Comparison of ENCODE assay signal across 8 mouse cellular contexts in the genomic region with DNA sequence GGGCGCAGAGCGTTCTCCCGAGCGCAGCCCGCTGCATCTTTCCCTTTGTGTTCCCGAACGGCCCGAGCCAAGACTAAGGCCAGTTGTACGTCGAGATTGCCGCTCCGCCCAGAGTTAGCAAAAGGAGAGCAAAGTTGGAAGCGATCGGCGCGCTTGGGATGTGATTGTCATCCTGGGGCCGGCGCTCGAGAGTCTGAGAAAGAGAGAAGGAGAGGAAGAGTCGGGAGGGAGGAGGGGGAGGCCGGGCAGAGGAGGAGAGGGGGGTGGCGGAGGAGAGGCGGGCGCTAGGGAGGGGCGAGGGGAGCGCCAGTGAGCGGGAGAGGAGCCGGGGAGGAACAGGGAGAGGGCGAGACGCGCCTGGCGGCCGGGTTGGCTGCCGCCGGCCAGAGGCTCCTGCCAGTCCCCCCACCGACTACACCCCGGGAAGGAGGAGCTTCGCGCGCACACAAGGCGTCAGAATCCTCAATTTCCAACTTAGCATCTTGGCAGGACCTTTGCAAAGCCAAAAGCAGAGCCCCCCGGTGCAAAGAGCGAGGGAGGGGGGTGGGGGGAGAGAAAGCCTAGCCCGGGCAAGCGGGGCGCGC. TPM values are rescaled to one million over a fixed set of nuclear protein-coding genes. Genes with fewer than 3 reads are reported as not detected.
DNase-seq lines count a peak whose midpoint lies in the region; ATAC-seq and TF ChIP-seq lines count a peak whose summit lies in the region.

A gene (plus strand): TSS at position 228 of the 584 bp plus-strand sequence.

- TF ChIP-seq EP300 in MEL (IDR thresholded peaks at IDR 0.05; ENCODE audit: low read depth in 1 of 2, low read length in 2 of 2): no peak

- no peak for DNase-seq in MEL (ENCODE audit: low read depth, low spot score)
- DNase-seq in adrenal gland, postnatal 10 days: peak; percentile 66
- DNase-seq in kidney, postnatal 14 days: peak; percentile 87
- no peak for DNase-seq in right cerebral cortex, postnatal 36 days (ENCODE audit: low spot score in 2 of 2)

- H3K4me3 ChIP-seq in MEL (ENCODE audit: control insufficient read depth in 1 of 2, insufficient read depth in 1 of 2, low read depth in 2 of 2, low read length in 2 of 2): peak within 1 kb of the TSS; percentile 53 to 86
- peak within 1 kb of the TSS; percentile 66 for H3K4me3 ChIP-seq in embryonic fibroblast, embryonic 13.5 days (ENCODE audit: insufficient read depth, low read length)
- H3K4me3 ChIP-seq in heart, embryonic 16.5 days (ENCODE audit: low read length): peak within 1 kb of the TSS; percentile 77
- H3K4me3 ChIP-seq in macrophage (ENCODE audit: inconsistent target): peak within 1 kb of the TSS; percentile 20; the same call in 1 of the 2 replicates
- peak within 1 kb of the TSS; percentile 95 for H3K4me3 ChIP-seq in testis, adult 2 months (ENCODE audit: control insufficient read depth, low read depth, low read length)

- TF ChIP-seq POLR2A in MEL (IDR thresholded peaks at IDR 0.05; ENCODE audit: control insufficient read depth in 1 of 2, insufficient read depth in 1 of 2, low read depth in 1 of 2, low read length in 2 of 2, poor library complexity in 1 of 2): no peak
- peak; percentile 75 for TF ChIP-seq POLR2A in embryonic fibroblast, embryonic 13.5 days (IDR thresholded peaks at IDR 0.05; ENCODE audit: low read depth, low read length)
- no peak for TF ChIP-seq POLR2A in testis, adult 2 months (IDR thresholded peaks at IDR 0.05; ENCODE audit: control insufficient read depth, low read depth, low read length)

- no peaks in the 10 kb centered on the region for H3K27me3 ChIP-seq in MEL (ENCODE audit: control insufficient read depth in 1 of 2, insufficient read depth in 2 of 2, low read length in 2 of 2)
- H3K27me3 ChIP-seq in heart, embryonic 16.5 days (ENCODE audit: control insufficient read depth, insufficient read depth, low read length): peaks cover 31% of the 10 kb centered on the region
- no peaks in the 10 kb centered on the region; the same call in none of the 2 replicates for H3K27me3 ChIP-seq in testis, adult 2 months (ENCODE audit: control insufficient read depth, insufficient read depth, low read length)

- H3K4me1 ChIP-seq in MEL (ENCODE audit: control insufficient read depth in 1 of 2, insufficient read depth in 2 of 2, low read length in 2 of 2): peaks cover 2 to 12% of the 10 kb centered on the region in 2 experiments; a peak in 2 of 4 replicates
- H3K4me1 ChIP-seq in embryonic fibroblast, embryonic 13.5 days (ENCODE audit: control insufficient read depth, insufficient read depth, low read length): no peaks in the 10 kb centered on the region
- peaks cover 15% of the 10 kb centered on the region for H3K4me1 ChIP-seq in heart, embryonic 16.5 days (ENCODE audit: control insufficient read depth, insufficient read depth, low read length)
- peaks cover 28% of the 10 kb centered on the region for H3K4me1 ChIP-seq in testis, adult 2 months (ENCODE audit: control insufficient read depth, insufficient read depth, low read length)

- no peak for TF ChIP-seq RAD21 in MEL (IDR thresholded peaks at IDR 0.05; ENCODE audit: low read depth, low read length)

- TF ChIP-seq CTCF in MEL (IDR thresholded peaks at IDR 0.05 in 2 of 3, conservative IDR thresholded peaks at IDR 0.05 in 1 of 3; ENCODE audit: control insufficient read depth in 1 of 3, insufficient read depth in 1 of 3, low read depth in 2 of 3, low read length in 3 of 3, poor library complexity in 1 of 3, severe bottlenecking in 1 of 3): no peak
- no peak for TF ChIP-seq CTCF in embryonic fibroblast, embryonic 13.5 days (IDR thresholded peaks at IDR 0.05; ENCODE audit: borderline replicate concordance, insufficient read depth, low read length)
- no peak for TF ChIP-seq CTCF in testis, adult 2 months (IDR thresholded peaks at IDR 0.05; ENCODE audit: control insufficient read depth, insufficient read depth, insufficient replicate concordance, low read depth, low read length)

- ATAC-seq in heart, embryonic 16.5 days (replicated peaks; ENCODE audit: extremely low read depth, insufficient read depth, low FRiP score): peak; percentile 59

- peak within 1 kb of the TSS; percentile 50 for H3K9ac ChIP-seq in MEL (ENCODE audit: control insufficient read depth, low read depth, low read length, poor library complexity, severe bottlenecking)
- peak within 1 kb of the TSS; percentile 81 for H3K9ac ChIP-seq in heart, embryonic 16.5 days (ENCODE audit: low read length)

- H3K36me3 ChIP-seq in MEL (ENCODE audit: control insufficient read depth in 1 of 2, insufficient read depth in 2 of 2, low read length in 2 of 2) (peaks cover 0 to 14% of the 10 kb centered on the region in 2 experiments; a peak in 2 of 4 replicates), macrophage (ENCODE audit: inconsistent target) (no peaks in the 10 kb centered on the region)
- H3K36me3 ChIP-seq in heart, embryonic 16.5 days (ENCODE audit: control insufficient read depth, insufficient read depth): no peaks in the 10 kb centered on the region
- H3K36me3 ChIP-seq in testis, adult 2 months (ENCODE audit: control insufficient read depth, insufficient read depth, low read length): no peaks in the 10 kb centered on the region

- H3K79me2 ChIP-seq in MEL (ENCODE audit: control insufficient read depth, insufficient read depth, low read length, poor library complexity) (peaks cover 27% of the 10 kb centered on the region), macrophage (ENCODE audit: inconsistent target) (no peaks in the 10 kb centered on the region)

- WGBS in heart, embryonic 16.5 days: under 1% methylated on average over 44 of the region's 47 CpGs
- 0% methylated on average over 43 of the region's 47 CpGs for WGBS in macrophage (ENCODE audit: missing documents)

- H3K27ac ChIP-seq in MEL (ENCODE audit: control insufficient read depth, low read depth, low read length) (no peak within 1 kb of the TSS), macrophage (no peak within 1 kb of the TSS)
- peak within 1 kb of the TSS; percentile 77 for H3K27ac ChIP-seq in embryonic fibroblast, embryonic 13.5 days (ENCODE audit: insufficient read depth, low read length)
- peak within 1 kb of the TSS; percentile 89 for H3K27ac ChIP-seq in heart, embryonic 16.5 days (ENCODE audit: low read length)
- peak within 1 kb of the TSS; percentile 12; the same call in 1 of the 2 replicates for H3K27ac ChIP-seq in testis, adult 2 months (ENCODE audit: control insufficient read depth, insufficient read depth, low read depth, low read length)

- peak within 1 kb of the TSS; percentile 87 for H3K4me2 ChIP-seq in heart, embryonic 16.5 days (ENCODE audit: low read depth, low read length)

- no peaks in the 10 kb centered on the region for H3K9me3 ChIP-seq in MEL (replicated peaks; ENCODE audit: insufficient read depth, low read length)
- 0 out of 2 replicates have a peak, but pooled peaks cover 2% of the 10 kb centered on the region for H3K9me3 ChIP-seq in heart, embryonic 16.5 days (replicated peaks; ENCODE audit: control insufficient read depth, low read length)

TF ChIP-seq in MEL, 35 proteins besides CTCF, POLR2A, EP300 and RAD21:
- TF ChIP-seq UBTF (IDR thresholded peaks at IDR 0.05; ENCODE audit: borderline replicate concordance, insufficient read depth, low read depth, low read length): no peak
- no peak for TF ChIP-seq ZNF384 (IDR thresholded peaks at IDR 0.05; ENCODE audit: low read depth, low read length)
- no peak for TF ChIP-seq GATA1 (IDR thresholded peaks at IDR 0.05; ENCODE audit: low read depth, low read length)
- TF ChIP-seq ZC3H11A (IDR thresholded peaks at IDR 0.05; ENCODE audit: low read depth, low read length): no peak
- TF ChIP-seq SMC3 (IDR thresholded peaks at IDR 0.05; ENCODE audit: low read depth, low read length): no peak
- TF ChIP-seq POLR2AphosphoS5 (IDR thresholded peaks at IDR 0.05; ENCODE audit: borderline replicate concordance, low read depth, low read length): no peak
- TF ChIP-seq ETS1 (IDR thresholded peaks at IDR 0.05; ENCODE audit: low read depth, low read length): no peak
- no peak for TF ChIP-seq TAL1 (IDR thresholded peaks at IDR 0.05; ENCODE audit: low read length)
- TF ChIP-seq CHD1 (IDR thresholded peaks at IDR 0.05; ENCODE audit: low read depth, low read length): no peak
- TF ChIP-seq HCFC1 (IDR thresholded peaks at IDR 0.05; ENCODE audit: low read depth, low read length): no peak
- no peak for TF ChIP-seq ZMIZ1 (IDR thresholded peaks at IDR 0.05; ENCODE audit: low read depth, low read length)
- TF ChIP-seq MAZ (IDR thresholded peaks at IDR 0.05; ENCODE audit: low read depth, low read length): no peak
- TF ChIP-seq MYB (IDR thresholded peaks at IDR 0.05; ENCODE audit: low read depth, low read length): no peak

RNA-seq across cellular contexts. Expression of the gene that starts here (rescaled TPM):
- total RNA-seq in MEL (2012; rRNA removed): 0.07 and 0.15 TPM in 2 replicates
- under 1 TPM in 1 of 2 experiments, not detected in 1; 0.43 TPM for polyA plus RNA-seq in MEL (2012; ENCODE audit: insufficient read depth in 1 of 2, insufficient read length in 2 of 2, low read depth in 1 of 2, low replicate concordance in 2 of 2, missing spikeins in 1 of 2)
- 1 to 10 TPM; 1.7 to 1.9 TPM for total RNA-seq in adrenal gland, postnatal 10 days (2021)
- 4.1 and 5.8 TPM in 2 replicates for polyA plus RNA-seq in embryonic fibroblast, embryonic 13.5 days (2011; ENCODE audit: insufficient read length, low read depth, missing spikeins)
- polyA plus RNA-seq in heart, embryonic 16.5 days (2015; fragmentation: Nextera tagmentation; extraction: Ambion mirVana): 6.3 and 6.4 TPM in 2 replicates
- under 1 TPM in 1 of 26 experiments, not detected in 25; 0.25 TPM for total RNA-seq in macrophage (2018; cell fraction: chromatin; rRNA removed)
- under 1 TPM in 2 of 26 experiments, not detected in 24; 0.04 to 0.05 TPM for total RNA-seq in macrophage (2018; cell fraction: cytosol; rRNA removed)
- not detected for total RNA-seq in macrophage (2018; cell fraction: nucleus; rRNA removed)
- polyA plus RNA-seq in macrophage (2018): not detected in 3 replicates
- 7.5 and 8.7 TPM in 2 replicates for polyA plus RNA-seq in testis, adult 2 months (2012; rRNA removed)

Comparison
In these comparisons a context has a peak if more than half of its experiments do, and no peak if none do; other contexts are left out.
1. DNase-seq: peak in adrenal gland, postnatal 10 days (single experiment) and kidney, postnatal 14 days (single experiment); none in MEL (single experiment) and right cerebral cortex, postnatal 36 days (0 of 2).
2. H3K27ac ChIP-seq: peak in embryonic fibroblast, embryonic 13.5 days (single experiment), heart, embryonic 16.5 days (single experiment) and testis, adult 2 months (single experiment); none in MEL (single experiment) and macrophage (single experiment).
3. H3K4me3 ChIP-seq: peak in every context shown above with its lines; median percentile 95 in testis, adult 2 months; 77 in heart, embryonic 16.5 days; 70 in MEL; 66 in embryonic fibroblast, embryonic 13.5 days; 20 in macrophage.